Mouse (Mus musculus) midbrain, embryonic 13.5 days (tissue): ENCODE measurements around the gene Mon2. TPM values are rescaled to one million over a fixed set of nuclear protein-coding genes. Genes with fewer than 3 reads are reported as not detected.
"Not testable (repeated sequence)": the region's sequence is repeated elsewhere in the genome, so short reads cannot be mapped to it uniquely, and the experiment has no call there.

Source experiments
- ATAC-seq: fragments of 200-750 bp; cut with Nextera tagmentation; 2 replicates; pipeline ENCODE4 v1.8.0; 2017; ENCODE audit warnings: mild to moderate bottlenecking, moderate TSS enrichment, moderate library complexity
- H3K27ac ChIP-seq: fragments of 300-500 bp; sonication (generic); 2 replicates; pipeline ENCODE4 v1.5.1; 2015; ENCODE audit warnings: inconsistent platforms, mild to moderate bottlenecking, moderate library complexity
- H3K27me3 ChIP-seq: fragments of 300-500 bp; sonication (generic); 2 replicates; pipeline ENCODE4 v1.6.1; 2015; ENCODE audit warnings: mild to moderate bottlenecking, inconsistent platforms
- H3K36me3 ChIP-seq: fragments of 300-500 bp; sonication (generic); 2 replicates; pipeline ENCODE4 v1.6.1; 2015; ENCODE audit warnings: mild to moderate bottlenecking, inconsistent platforms
- H3K4me1 ChIP-seq: fragments of 300-500 bp; sonication (generic); replicated peaks from 2 replicates; pipeline ENCODE4 v1.6.1; 2015; ENCODE audit warnings: inconsistent platforms
- H3K4me2 ChIP-seq: fragments of 300-500 bp; sonication (generic); replicated peaks from 2 replicates; pipeline ENCODE4 v1.6.1; 2015; ENCODE audit warnings: moderate library complexity, mild to moderate bottlenecking, inconsistent platforms
- H3K4me3 ChIP-seq: fragments of 300-500 bp; sonication (generic); replicated peaks from 2 replicates; pipeline ENCODE4 v1.5.1; 2015; ENCODE audit warnings: mild to moderate bottlenecking, inconsistent platforms
- H3K9ac ChIP-seq: fragments of 300-500 bp; sonication (generic); replicated peaks from 2 replicates; pipeline ENCODE4 v1.6.1; 2015; ENCODE audit warnings: mild to moderate bottlenecking, inconsistent platforms
- H3K9me3 ChIP-seq: fragments of 300-500 bp; sonication (generic); 2 replicates; pipeline ENCODE4 v1.6.1; 2016; ENCODE audit warnings: mild to moderate bottlenecking, inconsistent platforms
- WGBS: fragments of 180-500 bp; shearing (Covaris S2); methylation state at CpG from one replicate; pipeline ENCODE4 v1.1.7; 2015; 5-methylcytosine and 5-hydroxymethylcytosine counted together
- polyA plus RNA-seq: library from polyadenylated mRNA; unstranded; fragments of >200 nt; fragmentation: Nextera tagmentation; extraction: Ambion mirVana; gene quantifications from 2 replicates; pipeline ENCODE4 v1.2.1, GENCODE M21; 2015

Gene Mon2
- polyA plus RNA-seq, 1 experiment from 2014 or later = 29.6 TPM

DNA sequence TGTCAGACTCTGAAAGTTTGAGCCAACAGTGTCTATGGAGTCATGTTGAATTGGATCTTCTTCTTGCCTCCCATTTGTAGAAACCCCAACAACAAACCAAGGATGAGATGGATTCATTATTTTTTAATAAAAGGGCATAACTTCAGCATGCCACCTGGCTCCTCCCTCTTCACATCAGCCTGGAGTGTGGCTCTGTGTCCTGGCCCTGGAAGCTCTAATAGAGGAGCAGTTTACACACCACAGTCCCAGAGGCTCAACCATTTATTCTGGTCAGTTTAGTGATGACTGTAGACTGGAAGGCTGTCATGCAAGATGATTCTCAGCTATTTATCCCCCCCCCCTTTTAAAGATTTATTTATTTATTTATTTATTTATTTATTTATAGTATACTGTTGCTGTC lies 103.1 kb downstream of the Mon2 start:
- Histone ChIP-seq H3K4me3 (no peak overlapping the region), H3K4me1 (peaks cover 15% of the 10 kb centered on the region), H3K9ac (no peak overlapping the region), H3K27ac (no peak overlapping the region), H3K4me2 (no peak overlapping the region), H3K27me3 (no peaks in the 10 kb centered on the region), H3K9me3 (no peaks in the 10 kb centered on the region), H3K36me3 (no peaks in the 10 kb centered on the region)
- ATAC-seq = no peak

DNA sequence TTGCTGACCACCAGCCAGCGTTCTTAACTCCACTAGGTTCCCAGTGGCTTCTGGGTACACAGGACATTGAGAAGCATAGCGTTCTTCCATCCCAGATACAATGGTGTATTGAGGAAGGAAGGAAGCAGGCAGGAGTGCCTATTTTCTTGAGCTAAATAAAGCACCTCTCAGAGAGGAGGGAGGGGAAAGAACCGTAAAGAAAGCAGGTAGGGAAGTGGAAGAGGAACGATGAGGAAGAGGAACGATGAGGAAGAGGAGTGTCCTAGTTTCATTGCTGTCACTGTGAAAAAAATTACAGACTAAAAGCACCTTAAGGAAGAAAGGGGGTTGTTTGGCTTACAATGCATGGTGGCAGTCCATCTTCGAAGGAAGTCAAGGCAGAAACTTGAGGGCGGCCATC lies 106.1 kb downstream of the Mon2 start:
- Histone ChIP-seq H3K4me3 (no peak overlapping the region), H3K4me1 (0 out of 2 replicates have a peak, but pooled peaks cover under 1% of the 10 kb centered on the region), H3K4me2 (no peak overlapping the region), H3K9me3 (no peaks in the 10 kb centered on the region), H3K27me3 (no peaks in the 10 kb centered on the region), H3K9ac (no peak overlapping the region), H3K27ac (no peak overlapping the region), H3K36me3 (no peaks in the 10 kb centered on the region)
- 92% methylated on average over 7 of the region's 7 CpGs for WGBS
- ATAC-seq = no peak

DNA sequence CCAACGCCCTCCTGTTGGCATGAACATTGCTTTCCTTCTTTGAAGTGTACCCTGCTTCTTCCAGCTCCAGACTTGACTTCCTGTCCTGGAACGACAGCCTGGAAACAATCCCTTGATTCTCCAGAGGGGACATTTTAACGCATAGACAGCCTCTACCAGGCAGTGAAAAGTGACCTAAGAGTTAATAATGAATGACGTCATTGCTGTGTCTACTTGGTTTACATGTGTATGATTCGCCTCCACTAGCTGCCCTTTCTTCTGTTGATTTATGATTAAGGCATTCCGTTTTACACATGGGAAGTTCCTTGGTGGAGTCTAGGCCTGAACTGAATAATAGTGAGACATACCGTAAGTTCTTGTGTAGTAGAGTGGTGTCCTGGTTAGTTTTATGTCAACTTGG lies 109.9 kb downstream of the Mon2 start:
- no peaks in the 10 kb centered on the region for H3K27me3 ChIP-seq
- H3K9me3 ChIP-seq = no peaks in the 10 kb centered on the region
- H3K4me2 ChIP-seq = no peak overlapping the region
- H3K36me3 ChIP-seq = no peaks in the 10 kb centered on the region
- no peak for ATAC-seq
- H3K4me1 ChIP-seq = peaks cover 32% of the 10 kb centered on the region
- H3K27ac ChIP-seq = no peak overlapping the region
- no peak overlapping the region for H3K9ac ChIP-seq
- H3K4me3 ChIP-seq = no peak overlapping the region
- 89% methylated on average over 7 of the region's 7 CpGs for WGBS

DNA sequence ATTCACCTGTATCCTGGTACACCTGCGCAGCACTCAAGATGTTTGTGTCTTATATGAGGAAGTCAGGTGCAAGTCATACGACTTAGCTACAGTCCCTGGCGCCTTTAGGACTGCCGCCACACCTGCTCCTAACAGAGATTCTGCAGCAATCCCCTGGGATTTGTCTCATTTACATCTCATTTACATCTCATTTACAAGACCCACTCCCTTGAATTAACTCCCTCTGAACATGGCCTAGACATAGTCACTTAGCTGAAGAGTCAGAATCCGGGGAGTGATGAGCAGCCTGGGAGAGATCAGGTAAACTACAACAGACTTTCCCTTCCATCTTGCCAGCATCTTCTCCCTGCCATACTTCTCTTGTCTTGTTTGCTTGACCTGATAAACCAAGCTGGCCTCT lies 110.7 kb downstream of the Mon2 start:
- H3K27me3 ChIP-seq, H3K9ac ChIP-seq, H3K27ac ChIP-seq, ATAC-seq, H3K9me3 ChIP-seq, H3K36me3 ChIP-seq, H3K4me3 ChIP-seq, H3K4me2 ChIP-seq: not testable (repeated sequence)
- 58% methylated on average over 5 of the region's 5 CpGs for WGBS
- H3K4me1 ChIP-seq = peaks cover 40% of the 10 kb centered on the region

DNA sequence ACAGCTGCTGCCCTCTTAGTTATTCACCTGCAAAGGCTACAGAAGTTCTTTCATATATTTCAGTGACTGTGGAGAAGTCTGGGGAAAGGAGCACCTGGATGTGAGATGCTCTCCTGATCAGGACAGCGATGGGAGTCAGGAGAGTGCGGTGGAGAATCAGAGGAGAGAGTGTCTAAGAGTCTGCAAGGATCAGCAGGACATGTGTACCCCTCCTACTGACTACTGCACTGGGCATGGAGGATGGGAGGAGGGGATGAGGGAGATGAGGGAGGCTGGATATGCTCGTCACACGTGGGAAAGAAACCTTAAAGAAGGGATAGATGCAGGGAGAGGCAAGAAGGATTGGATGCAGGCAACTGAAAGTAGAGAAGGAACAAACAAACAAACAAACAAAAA lies 112.1 kb downstream of the Mon2 start:
- H3K27ac ChIP-seq = peak overlapping the region; percentile 80
- no peaks in the 10 kb centered on the region for H3K27me3 ChIP-seq
- no peaks in the 10 kb centered on the region for H3K36me3 ChIP-seq
- peak overlapping the region; percentile 57; the same call in 1 of the 2 replicates for H3K9ac ChIP-seq
- 11% methylated on average over 4 of the region's 4 CpGs for WGBS
- peak overlapping the region; percentile 58 for H3K4me2 ChIP-seq
- no peaks in the 10 kb centered on the region for H3K9me3 ChIP-seq
- H3K4me1 ChIP-seq = peaks cover 40% of the 10 kb centered on the region
- ATAC-seq = peak; percentile 79
- peak overlapping the region; percentile 30 for H3K4me3 ChIP-seq

DNA sequence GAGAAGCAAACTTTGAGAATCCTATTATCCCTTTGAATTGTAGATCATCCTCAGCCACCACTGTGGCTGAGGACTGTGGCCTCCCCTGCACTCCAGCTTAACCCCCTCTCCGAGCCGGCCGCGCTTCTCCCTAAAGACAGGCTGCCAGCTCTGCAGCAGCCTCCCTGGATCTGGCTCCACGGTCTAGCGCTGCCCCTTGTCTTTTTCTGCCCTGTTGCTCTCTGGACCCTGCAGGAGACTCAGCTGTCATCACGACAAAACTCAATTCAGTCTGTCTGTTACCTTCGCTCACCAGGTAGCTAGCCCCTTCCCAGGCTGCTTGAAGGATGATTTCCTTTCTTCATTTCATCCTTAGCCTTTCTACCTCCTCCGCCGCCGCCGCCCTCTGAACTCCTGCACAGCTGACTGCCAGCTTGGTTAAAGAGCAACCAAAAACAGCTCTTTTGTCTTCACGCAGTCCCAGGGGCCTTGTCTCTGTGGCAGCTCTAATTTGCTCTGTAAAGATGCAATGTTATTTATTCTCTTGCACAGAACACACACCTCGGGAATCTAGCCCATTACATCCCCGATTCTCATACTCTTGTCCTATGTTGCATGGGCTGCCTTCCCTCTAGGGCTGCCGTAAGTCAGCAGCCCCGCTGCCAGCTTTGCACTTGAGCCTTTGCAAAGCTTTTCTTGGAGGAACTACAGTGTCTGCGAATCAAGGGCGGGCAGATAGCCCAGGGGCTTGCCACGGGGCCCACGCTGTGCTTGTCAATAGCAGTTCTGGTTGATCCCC lies 112.7 kb downstream of the Mon2 start:
- H3K4me3 ChIP-seq = peak overlapping the region; percentile 30
- H3K27ac ChIP-seq = peak overlapping the region; percentile 80
- peak; percentile 76 for ATAC-seq
- H3K9ac ChIP-seq = peak overlapping the region; percentile 57
- peak overlapping the region; percentile 58 for H3K4me2 ChIP-seq
- H3K4me1 ChIP-seq = peaks cover 40% of the 10 kb centered on the region
- no peaks in the 10 kb centered on the region for H3K27me3 ChIP-seq
- H3K9me3 ChIP-seq = no peaks in the 10 kb centered on the region
- no peaks in the 10 kb centered on the region for H3K36me3 ChIP-seq
- under 1% methylated on average over 21 of the region's 21 CpGs for WGBS

DNA sequence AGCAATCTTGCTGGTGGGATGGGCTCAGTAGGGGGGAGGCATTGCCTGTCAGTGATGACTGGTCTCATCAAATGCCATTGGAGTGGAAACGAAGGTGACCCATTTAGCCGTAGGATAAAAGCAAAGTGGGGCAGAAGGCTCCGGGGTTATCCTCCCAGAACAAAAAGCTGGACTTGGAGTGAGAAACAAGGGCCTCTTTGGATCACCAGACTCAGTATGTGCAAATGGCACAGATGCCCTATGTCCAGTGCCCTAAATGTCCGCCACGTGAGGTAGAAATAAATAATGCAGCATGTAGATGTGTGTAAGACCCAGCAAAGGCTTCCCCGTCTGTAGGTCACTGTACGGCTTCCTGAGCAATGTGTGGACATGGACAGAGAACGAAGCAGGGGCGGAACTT lies 113.7 kb downstream of the Mon2 start:
- no peak for ATAC-seq
- WGBS = 57% methylated on average over 9 of the region's 9 CpGs
- no peak overlapping the region for H3K4me2 ChIP-seq

DNA sequence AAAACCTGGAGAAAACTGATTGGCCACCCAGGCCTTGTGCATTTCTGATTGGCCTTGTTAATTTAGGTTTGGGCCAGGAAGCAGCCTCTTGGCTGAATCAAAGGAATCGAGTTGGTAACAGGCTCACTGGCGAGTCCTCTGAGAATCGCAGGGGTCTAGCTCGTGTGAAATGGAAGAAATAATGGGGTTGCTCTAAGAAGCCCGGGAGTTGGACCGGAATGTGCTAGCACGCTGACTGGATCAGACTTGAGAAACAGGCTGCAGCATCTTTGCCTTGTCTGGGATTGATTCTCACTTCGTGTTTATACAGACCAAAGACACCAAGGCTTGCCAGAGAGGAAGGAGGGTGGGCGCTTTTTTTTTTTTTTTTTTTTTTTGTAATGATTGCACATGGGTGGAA lies 114.8 kb downstream of the Mon2 start:
- Histone ChIP-seq H3K9ac (no peak overlapping the region), H3K9me3 (no peaks in the 10 kb centered on the region), H3K27me3 (no peaks in the 10 kb centered on the region), H3K36me3 (no peaks in the 10 kb centered on the region), H3K4me2 (no peak overlapping the region), H3K4me3 (no peak overlapping the region), H3K4me1 (peaks cover 40% of the 10 kb centered on the region), H3K27ac (no peak overlapping the region)
- no peak for ATAC-seq
- WGBS = 65% methylated on average over 9 of the region's 9 CpGs

More for the DNA sequence above, 113.7 kb downstream of the Mon2 start:
- H3K27me3 ChIP-seq = no peaks in the 10 kb centered on the region
- no peaks in the 10 kb centered on the region for H3K9me3 ChIP-seq
- peaks cover 40% of the 10 kb centered on the region for H3K4me1 ChIP-seq
- no peak overlapping the region for H3K9ac ChIP-seq
- H3K4me3 ChIP-seq = no peak overlapping the region
- no peaks in the 10 kb centered on the region for H3K36me3 ChIP-seq
- no peak overlapping the region for H3K27ac ChIP-seq

DNA sequence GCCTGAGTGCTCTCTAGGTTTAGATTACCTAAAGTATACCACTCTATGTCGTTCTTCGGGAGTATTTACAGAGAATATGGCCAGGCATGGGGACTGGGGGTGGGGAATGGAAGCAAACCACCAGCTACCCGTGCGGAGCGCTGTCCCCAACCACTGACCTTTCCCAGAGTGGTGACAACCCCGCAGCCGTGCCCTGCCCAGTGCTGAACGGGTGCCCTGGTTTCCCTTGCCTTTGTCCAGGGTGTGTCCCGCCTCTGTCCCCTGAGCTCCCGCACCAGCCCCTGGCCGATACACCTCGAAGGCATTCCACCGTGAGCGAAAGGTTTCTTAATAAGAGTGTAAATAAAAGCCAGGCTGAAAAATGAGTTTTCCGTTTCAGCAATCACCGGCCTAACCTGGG lies 115.6 kb downstream of the Mon2 start:
- Histone ChIP-seq H3K36me3 (no peaks in the 10 kb centered on the region), H3K27me3 (no peaks in the 10 kb centered on the region), H3K9me3 (no peaks in the 10 kb centered on the region), H3K4me1 (peaks cover 40% of the 10 kb centered on the region), H3K4me2 (no peak overlapping the region), H3K27ac (no peak overlapping the region), H3K4me3 (no peak overlapping the region), H3K9ac (no peak overlapping the region)
- 75% methylated on average over 16 of the region's 16 CpGs for WGBS
- ATAC-seq = no peak

DNA sequence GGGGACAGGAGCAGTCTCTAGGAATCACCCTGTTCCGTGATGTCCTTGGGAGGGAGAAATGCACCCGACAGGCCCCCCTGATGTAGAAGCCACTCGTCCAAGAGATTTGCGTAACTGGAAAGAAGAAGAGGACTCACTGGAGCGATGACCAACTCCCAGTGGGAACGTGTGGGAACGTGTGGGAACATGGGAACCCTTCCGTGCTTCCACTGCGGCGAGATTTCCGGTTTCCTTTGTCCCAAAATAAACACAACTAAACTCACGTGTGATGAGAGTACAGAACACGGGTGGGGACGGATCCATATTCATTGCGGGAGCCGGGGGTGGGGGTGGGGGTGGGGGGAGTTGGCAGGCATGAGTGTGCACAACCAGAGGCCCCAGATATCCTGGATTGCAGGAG lies 116.1 kb downstream of the Mon2 start:
- 90% methylated on average over 16 of the region's 16 CpGs for WGBS
- H3K4me2 ChIP-seq = no peak overlapping the region
- H3K27ac ChIP-seq = no peak overlapping the region
- H3K36me3 ChIP-seq = no peaks in the 10 kb centered on the region
- H3K9me3 ChIP-seq = no peaks in the 10 kb centered on the region
- H3K9ac ChIP-seq = no peak overlapping the region
- no peak for ATAC-seq
- no peaks in the 10 kb centered on the region for H3K27me3 ChIP-seq
- H3K4me1 ChIP-seq = peaks cover 40% of the 10 kb centered on the region
- no peak overlapping the region for H3K4me3 ChIP-seq

DNA sequence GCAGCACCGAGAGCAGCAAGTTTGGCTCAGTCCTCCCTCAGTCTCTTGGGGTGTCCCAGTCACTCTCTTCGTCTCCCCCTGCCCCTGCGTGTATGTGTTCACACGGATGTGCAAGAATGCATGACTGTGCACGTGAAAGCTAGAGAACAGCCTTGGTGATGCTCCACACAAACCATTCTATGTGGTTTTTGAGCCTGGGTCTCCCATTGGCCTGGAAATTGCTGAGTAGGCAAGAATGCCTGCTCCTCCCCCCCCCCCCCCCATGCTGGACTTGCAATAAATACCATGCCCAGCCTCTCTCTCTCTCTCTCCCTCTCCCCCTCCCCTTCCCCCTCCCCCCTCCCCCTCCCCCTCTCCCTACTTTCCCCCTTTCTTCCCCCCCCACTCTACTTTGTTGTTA lies 117.6 kb downstream of the Mon2 start:
- no peak overlapping the region for H3K27ac ChIP-seq
- WGBS = 88% methylated on average over 5 of the region's 5 CpGs

DNA sequence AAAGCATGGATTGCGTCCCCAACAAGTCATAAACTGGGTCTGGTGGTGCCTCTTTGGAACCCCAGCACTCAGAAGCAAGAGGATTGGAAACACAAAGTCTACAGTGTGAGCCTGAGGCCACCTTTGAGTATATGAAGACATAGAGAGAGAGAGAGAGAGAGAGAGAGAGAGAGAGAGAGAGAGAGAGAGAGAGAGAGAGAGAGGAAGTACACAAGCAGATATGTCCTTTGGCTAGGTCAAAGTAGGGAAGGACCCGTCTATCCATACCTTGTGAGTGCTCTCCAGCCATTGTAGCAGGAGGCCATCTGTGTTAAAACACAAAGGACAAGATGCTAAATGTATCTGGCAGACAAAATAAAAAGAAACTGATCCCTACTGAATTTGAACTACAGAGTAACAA lies 118.4 kb downstream of the Mon2 start:
- WGBS = 79% methylated on average over 2 of the region's 2 CpGs
- H3K36me3 ChIP-seq = no peaks in the 10 kb centered on the region
- no peak overlapping the region for H3K4me3 ChIP-seq
- no peak overlapping the region for H3K4me2 ChIP-seq
- H3K9me3 ChIP-seq = no peaks in the 10 kb centered on the region
- no peak overlapping the region for H3K27ac ChIP-seq
- peaks cover 18% of the 10 kb centered on the region for H3K4me1 ChIP-seq
- no peak overlapping the region for H3K9ac ChIP-seq
- no peaks in the 10 kb centered on the region for H3K27me3 ChIP-seq
- no peak for ATAC-seq

More for the DNA sequence above, 117.6 kb downstream of the Mon2 start:
- no peak overlapping the region for H3K4me3 ChIP-seq
- H3K9ac ChIP-seq = no peak overlapping the region
- H3K4me2 ChIP-seq = no peak overlapping the region
- no peak for ATAC-seq
- H3K36me3 ChIP-seq = no peaks in the 10 kb centered on the region
- peaks cover 25% of the 10 kb centered on the region for H3K4me1 ChIP-seq
- H3K27me3 ChIP-seq = no peaks in the 10 kb centered on the region
- no peaks in the 10 kb centered on the region for H3K9me3 ChIP-seq

DNA sequence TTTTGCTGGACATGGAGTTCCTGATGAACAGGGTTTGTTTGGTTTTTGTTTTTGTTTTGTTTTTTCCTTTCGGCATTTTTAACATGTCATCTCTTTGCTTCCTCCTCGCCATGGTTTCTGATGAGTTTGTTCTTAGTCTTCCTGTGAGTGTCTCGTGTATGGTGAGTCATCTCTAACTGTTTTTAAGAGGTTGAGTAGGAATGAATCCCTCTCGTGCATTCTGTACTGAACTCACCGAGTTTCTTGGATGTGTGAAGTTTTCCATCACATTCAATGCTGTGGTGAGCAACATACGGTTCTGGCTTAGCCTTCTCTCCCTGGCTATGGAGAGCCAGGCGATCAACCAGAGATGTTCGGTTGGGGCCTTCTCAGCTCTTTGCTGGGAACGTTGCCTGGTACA lies 122.7 kb downstream of the Mon2 start:
- Histone ChIP-seq H3K9me3 (no peaks in the 10 kb centered on the region), H3K4me3 (no peak overlapping the region), H3K36me3 (no peaks in the 10 kb centered on the region), H3K27me3 (no peaks in the 10 kb centered on the region), H3K4me2 (no peak overlapping the region), H3K9ac (no peak overlapping the region), H3K4me1 (0 out of 2 replicates have a peak, but pooled peaks cover 2% of the 10 kb centered on the region), H3K27ac (no peak overlapping the region)
- 90% methylated on average over 9 of the region's 9 CpGs for WGBS
- no peak for ATAC-seq
